Mouse (Mus musculus): ENCODE measurements around the gene Pex3.

GRCm38 (mm10) chr10:13541721-13542120 lies 11.2 kb downstream of the Pex3 start:
- TF ChIP-seq MAFK (IDR thresholded peaks at IDR 0.05; ENCODE audit: insufficient read depth, low read depth, low read length) (no peak), CHD2 (IDR thresholded peaks at IDR 0.05; ENCODE audit: low read depth, low read length) (no peak), ZC3H11A (IDR thresholded peaks at IDR 0.05; ENCODE audit: borderline replicate concordance, low read depth, low read length) (no peak), ZNF384 (IDR thresholded peaks at IDR 0.05; ENCODE audit: low read depth, low read length) (no peak), HCFC1 (IDR thresholded peaks at IDR 0.05; ENCODE audit: borderline replicate concordance, insufficient read depth, low read length) (no peak)
